Mouse (Mus musculus): ENCODE data around the gene Prss53.

DNA sequence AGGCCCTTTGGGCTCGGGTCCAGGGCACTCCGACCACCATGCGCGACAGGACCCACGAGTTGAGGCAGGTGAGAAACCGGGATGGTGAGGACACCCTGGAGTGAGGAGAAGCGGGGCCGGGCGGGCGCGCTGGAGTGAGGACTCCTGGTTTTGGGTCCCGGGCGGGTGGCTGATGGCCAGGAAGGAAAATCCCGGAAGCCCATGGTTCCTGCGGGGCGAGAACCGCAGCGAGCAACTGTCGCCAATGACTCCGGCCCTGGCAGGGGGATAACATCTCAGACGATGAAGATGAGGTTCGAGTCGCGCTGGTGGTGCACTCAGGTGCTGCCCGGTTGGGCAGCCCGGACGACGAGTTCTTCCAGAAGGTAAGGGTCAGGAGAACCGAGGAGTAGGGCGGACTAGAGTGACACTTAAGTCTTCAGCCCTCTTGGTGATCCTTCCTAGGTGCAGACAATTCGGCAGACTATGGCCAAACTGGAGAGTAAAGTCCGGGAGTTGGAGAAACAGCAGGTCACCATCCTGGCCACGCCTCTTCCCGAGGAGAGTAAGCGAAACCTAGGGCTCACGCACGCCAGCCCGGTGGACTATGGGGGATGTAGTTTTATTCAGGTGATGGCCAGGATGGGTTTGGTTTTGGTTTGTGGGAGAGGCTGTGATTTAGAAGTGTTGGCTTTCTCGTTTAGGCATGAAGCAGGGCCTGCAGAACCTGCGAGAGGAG, 48.6 kb downstream of the Prss53 start:
- TF ChIP-seq POLR2A (IDR thresholded peaks at IDR 0.05; ENCODE audit: borderline replicate concordance, extremely low read depth, insufficient read depth, insufficient read length, poor library complexity, severe bottlenecking) (no peak), CTCF (IDR thresholded peaks at IDR 0.05; ENCODE audit: borderline replicate concordance, extremely low read depth, insufficient read depth, insufficient read length) (no peak)

All from brain, embryonic 14.5 days (tissue).